Mouse (Mus musculus) gastrocnemius, postnatal 4 days (tissue): Measurements from ENCODE around the gene Vmn1r126. TPM values are rescaled to one million over a fixed set of nuclear protein-coding genes. Genes with fewer than 3 reads are reported as not detected.
"Not testable (repeated sequence)": the region's sequence is repeated elsewhere in the genome, so short reads cannot be mapped to it uniquely, and the experiment has no call there.

Source experiments
- DNase-seq, 2 experiments: peaks; one replicate each; pipeline ENCODE4 v3.0.0; 2021 to 2022; ENCODE audit warnings: low spot score in 2 of 2, mixed read lengths in 2 of 2
- long read RNA-seq, 2 experiments: library from polyadenylated mRNA; stranded (forward); transcript quantifications; one replicate each; pipeline ENCODE4 v2.0.0; 2021
- total RNA-seq, 2 experiments: library from RNA; stranded (reverse); gene quantifications; 2 replicates each; pipeline ENCODE4 v1.2.3; 2021

Vmn1r126 gene
- not detected for total RNA-seq
- long read RNA-seq, experiment 1, result 0 reads
- long read RNA-seq, experiment 2, result 0 reads

DNA sequence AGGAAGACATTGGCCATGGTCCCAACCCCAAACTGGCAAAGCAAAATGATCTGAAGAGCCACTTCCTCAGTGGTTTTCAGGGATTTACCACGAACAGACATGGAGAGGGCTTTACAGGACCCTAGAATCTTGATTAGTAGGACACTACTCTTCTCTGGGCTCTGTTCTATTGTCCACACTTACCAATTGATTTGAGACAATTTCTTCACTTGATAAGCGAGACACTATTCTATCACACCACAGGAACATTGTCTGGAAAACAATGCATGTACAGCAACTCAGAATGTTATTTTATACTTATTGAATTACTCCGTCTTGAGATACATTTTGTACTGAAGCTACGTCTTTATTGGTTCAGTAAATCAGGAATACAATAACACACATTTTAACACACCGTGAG lies at the start of gene Vmn1r126:
Vmn1r126 (minus strand) TSS at position 101 of the 400 bp plus-strand sequence.
- not testable (repeated sequence) for DNase-seq

DNA sequence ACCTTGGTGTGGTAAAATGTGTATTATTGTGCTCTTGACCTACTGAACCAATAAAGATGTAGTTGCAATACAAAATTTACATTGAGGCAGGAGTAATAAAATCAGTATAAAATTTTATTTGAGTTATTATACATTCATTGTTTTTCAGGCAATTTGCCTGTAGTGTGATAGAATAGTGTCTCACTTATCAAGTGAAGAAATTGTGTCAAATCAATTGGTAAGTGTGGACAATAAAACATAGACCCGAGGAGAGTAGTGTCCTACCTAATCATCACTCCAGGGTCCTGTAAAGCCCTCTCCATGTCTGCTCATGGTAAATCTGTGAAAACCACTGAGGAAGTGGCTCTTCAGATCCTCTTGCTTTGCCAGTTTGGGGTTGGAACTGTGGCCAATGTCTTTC lies 47.8 kb upstream of the Vmn1r126 start, which contains the start of gene Vmn1r128:
Vmn1r128 (plus strand) TSS at position 301 of the 400 bp plus-strand sequence.
- DNase-seq, result not testable (repeated sequence)

GRCm38 (mm10) chr7:21319761-21320160 lies 18.5 kb upstream of the Vmn1r126 start, which contains the start of gene Vmn1r127:
Vmn1r127 (minus strand) TSS chr7:21319861.
- DNase-seq, result not testable (repeated sequence)

GRCm38 (mm10) chr7:21271879-21272278 lies 29.4 kb downstream of the Vmn1r126 start, which contains the start of gene Vmn1r125:
Vmn1r125 (plus strand) TSS chr7:21272179.
- not testable (repeated sequence) for DNase-seq

DNA sequence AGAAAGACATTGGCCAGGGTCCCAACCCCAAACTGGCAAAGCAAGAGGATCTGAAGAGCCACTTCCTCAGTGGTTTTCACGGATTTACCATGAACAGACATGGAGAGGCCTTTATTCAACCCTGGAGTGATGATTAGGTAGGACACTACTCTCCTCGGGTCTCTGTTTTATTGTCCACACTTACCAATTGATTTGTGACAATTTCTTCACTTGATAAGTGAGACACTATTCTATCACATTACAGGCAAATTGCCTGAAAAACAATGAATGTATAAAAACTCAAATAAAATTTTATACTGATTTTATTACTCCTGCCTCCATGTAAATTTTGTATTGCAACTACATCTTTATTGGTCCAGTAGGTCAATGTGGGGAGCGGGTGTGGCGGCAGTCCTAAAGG lies 40.8 kb downstream of the Vmn1r126 start, which contains the start of gene Vmn1r124:
Vmn1r124 (minus strand) TSS at position 101 of the 400 bp plus-strand sequence.
- DNase-seq, result not testable (repeated sequence)

Other genes starting within 250 kb of the Vmn1r126 start
- not detected for gene Vmn1r120, start 247.7 kb downstream of the Vmn1r126 start, total RNA-seq
- not detected for gene Vmn1r121, start 203.0 kb downstream of the Vmn1r126 start, total RNA-seq
- not detected for gene Vmn1r122, start 167.3 kb downstream of the Vmn1r126 start, total RNA-seq
- not detected for gene Vmn1r123, start 139.3 kb downstream of the Vmn1r126 start, total RNA-seq
- gene Gm5157, start 111.0 kb downstream of the Vmn1r126 start, total RNA-seq, result not detected
- not detected for gene Vmn1r124, start 40.9 kb downstream of the Vmn1r126 start, total RNA-seq
- not detected for gene Vmn1r125, start 29.3 kb downstream of the Vmn1r126 start, total RNA-seq
- gene Vmn1r127, start 18.4 kb upstream of the Vmn1r126 start, total RNA-seq, result not detected
- gene Vmn1r128, start 47.9 kb upstream of the Vmn1r126 start, total RNA-seq, result not detected
- not detected for gene Vmn1r129, start 59.8 kb upstream of the Vmn1r126 start, total RNA-seq
- not detected for gene Gm6882, start 131.3 kb upstream of the Vmn1r126 start, total RNA-seq
- gene Vmn1r130, start 210.3 kb upstream of the Vmn1r126 start, total RNA-seq, result not detected
- not detected for gene Vmn1r131, start 244.6 kb upstream of the Vmn1r126 start, total RNA-seq